Mouse (Mus musculus) liver, embryonic 15.5 days (tissue): ENCODE measurements around the gene Wfdc6a. TPM values are rescaled to one million over a fixed set of nuclear protein-coding genes. Genes with fewer than 3 reads are reported as not detected.
A peak's percentile ranks its signal among the peaks of the same experiment; 100 is the strongest.

ENCODE experiments used
- ATAC-seq: fragments of 200-750 bp; cut with Nextera tagmentation; 2 replicates; pipeline ENCODE4 v1.8.0; 2017; ENCODE audit warnings: moderate number of reproducible peaks, mild to moderate bottlenecking, moderate library complexity; ENCODE audit not compliant: insufficient read depth
- H3K27ac ChIP-seq: fragments of 300-500 bp; sonication (generic); replicated peaks from 2 replicates; pipeline ENCODE4 v1.5.1; 2015; ENCODE audit warnings: mild to moderate bottlenecking, inconsistent platforms
- H3K27me3 ChIP-seq: fragments of 300-500 bp; sonication (generic); 2 replicates; pipeline ENCODE4 v1.6.1; 2015; ENCODE audit warnings: mild to moderate bottlenecking, inconsistent platforms
- H3K36me3 ChIP-seq: fragments of 300-500 bp; sonication (generic); replicated peaks from 2 replicates; pipeline ENCODE4 v1.6.1; 2015; ENCODE audit warnings: moderate library complexity, mild to moderate bottlenecking, inconsistent platforms
- H3K4me1 ChIP-seq: fragments of 300-500 bp; sonication (generic); replicated peaks from 2 replicates; pipeline ENCODE4 v1.6.1; 2015; ENCODE audit warnings: inconsistent platforms
- H3K4me2 ChIP-seq: fragments of 300-500 bp; sonication (generic); 2 replicates; pipeline ENCODE4 v1.6.1; 2015; ENCODE audit warnings: moderate library complexity, mild to moderate bottlenecking, inconsistent platforms
- H3K4me3 ChIP-seq: fragments of 300-500 bp; sonication (generic); replicated peaks from 2 replicates; pipeline ENCODE4 v1.5.1; 2015; ENCODE audit warnings: mild to moderate bottlenecking, inconsistent platforms
- H3K9ac ChIP-seq: fragments of 300-500 bp; sonication (generic); 2 replicates; pipeline ENCODE4 v1.6.1; 2015; ENCODE audit warnings: moderate library complexity, mild to moderate bottlenecking, inconsistent platforms
- H3K9me3 ChIP-seq: fragments of 300-500 bp; sonication (generic); replicated peaks from 2 replicates; pipeline ENCODE4 v1.6.1; 2016; ENCODE audit warnings: inconsistent platforms
- WGBS: fragments of 180-500 bp; shearing (Covaris S2); methylation state at CpG from one replicate; pipeline ENCODE4 v1.1.7; 2015; ENCODE audit warnings: mixed read lengths; ENCODE audit not compliant: insufficient replicate concordance; 5-methylcytosine and 5-hydroxymethylcytosine counted together
- polyA plus RNA-seq: library from polyadenylated mRNA; unstranded; fragments of >200 nt; fragmentation: Nextera tagmentation; extraction: Ambion mirVana; gene quantifications from 2 replicates; pipeline ENCODE4 v1.2.1, GENCODE M21; 2015

The Wfdc6a gene
- polyA plus RNA-seq, 1 experiment from 2014 or later: not detected

DNA sequence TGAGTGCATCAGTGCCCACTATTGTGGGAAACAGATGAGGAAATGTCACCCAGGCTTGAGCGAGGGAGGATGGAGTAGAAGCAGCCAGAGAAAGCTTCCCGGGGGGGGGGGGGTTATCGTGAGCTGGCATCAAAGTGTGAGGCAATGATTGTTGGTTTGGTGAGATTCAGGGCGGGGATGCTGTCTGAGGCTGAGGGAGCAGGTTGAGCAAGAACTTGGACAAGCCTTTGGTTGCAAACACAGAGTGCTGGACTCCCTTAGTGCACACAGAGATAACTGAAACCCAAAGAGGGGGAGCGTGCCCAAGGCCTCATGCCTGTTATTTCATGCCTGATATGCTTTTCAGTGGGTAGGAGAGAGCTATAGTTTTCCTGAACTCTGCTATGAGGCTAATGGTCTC is 17.8 kb downstream of the Wfdc6a start:
- H3K4me2 ChIP-seq: no peak overlapping the region
- 53% methylated on average over 5 of the region's 5 CpGs for WGBS

DNA sequence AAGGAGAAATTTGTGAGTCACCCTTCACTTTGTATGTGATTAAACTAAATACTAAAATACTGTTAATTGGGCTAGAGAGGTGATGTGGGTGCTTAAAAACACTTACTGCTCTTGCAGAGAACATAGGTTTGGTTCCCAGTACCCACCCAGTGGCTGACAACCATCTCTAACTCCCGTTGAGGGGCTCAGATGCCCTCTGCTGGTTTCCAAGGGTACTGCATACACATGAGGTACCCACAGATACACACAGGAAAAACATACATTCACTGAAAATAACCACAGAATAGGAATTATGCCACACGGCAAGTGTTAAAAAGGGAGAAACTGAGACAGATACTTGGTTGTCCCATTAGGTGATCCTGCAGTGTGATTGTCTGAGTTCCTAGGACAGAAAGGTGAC is 18.2 kb downstream of the Wfdc6a start:
- no peak for ATAC-seq
- Histone ChIP-seq H3K9ac (no peak overlapping the region), H3K27ac (no peak overlapping the region), H3K27me3 (peaks cover 31% of the 10 kb centered on the region), H3K4me1 (no peaks in the 10 kb centered on the region), H3K36me3 (no peaks in the 10 kb centered on the region), H3K9me3 (no peaks in the 10 kb centered on the region), H3K4me3 (no peak overlapping the region), H3K4me2 (no peak overlapping the region)
- WGBS: 53% methylated on average over 2 of the region's 2 CpGs

More for the DNA sequence above, 17.8 kb downstream of the Wfdc6a start:
- no peak overlapping the region for H3K27ac ChIP-seq
- H3K9ac ChIP-seq: no peak overlapping the region
- no peaks in the 10 kb centered on the region for H3K4me1 ChIP-seq
- no peaks in the 10 kb centered on the region for H3K9me3 ChIP-seq
- ATAC-seq: no peak
- H3K4me3 ChIP-seq: no peak overlapping the region
- H3K36me3 ChIP-seq: no peaks in the 10 kb centered on the region
- H3K27me3 ChIP-seq: peaks cover 26% of the 10 kb centered on the region

DNA sequence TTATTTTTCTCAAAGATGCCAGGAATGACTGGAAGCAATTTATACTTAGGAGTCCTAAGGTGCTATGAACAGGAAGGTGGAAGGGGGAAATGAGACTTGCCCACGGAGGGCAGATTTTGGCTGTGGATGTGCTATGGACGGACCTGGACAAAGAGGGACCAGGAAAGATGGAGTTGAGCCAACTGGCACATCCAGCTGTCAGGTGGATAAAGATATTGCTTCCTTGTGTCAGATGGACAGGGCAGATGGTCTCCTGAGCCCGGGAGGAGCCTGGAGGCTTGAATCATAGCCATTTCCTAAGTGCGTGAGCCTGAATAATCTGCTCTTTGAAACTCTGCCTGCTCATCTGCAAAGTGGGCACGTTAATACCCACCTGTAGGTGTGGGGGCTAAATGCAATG is 20.9 kb downstream of the Wfdc6a start:
- Histone ChIP-seq H3K36me3 (no peaks in the 10 kb centered on the region), H3K4me2 (no peak overlapping the region), H3K9me3 (no peaks in the 10 kb centered on the region), H3K4me3 (no peak overlapping the region), H3K9ac (no peak overlapping the region), H3K4me1 (no peaks in the 10 kb centered on the region), H3K27ac (no peak overlapping the region), H3K27me3 (peaks cover 42% of the 10 kb centered on the region)
- 44% methylated on average over 5 of the region's 5 CpGs for WGBS
- no peak for ATAC-seq

DNA sequence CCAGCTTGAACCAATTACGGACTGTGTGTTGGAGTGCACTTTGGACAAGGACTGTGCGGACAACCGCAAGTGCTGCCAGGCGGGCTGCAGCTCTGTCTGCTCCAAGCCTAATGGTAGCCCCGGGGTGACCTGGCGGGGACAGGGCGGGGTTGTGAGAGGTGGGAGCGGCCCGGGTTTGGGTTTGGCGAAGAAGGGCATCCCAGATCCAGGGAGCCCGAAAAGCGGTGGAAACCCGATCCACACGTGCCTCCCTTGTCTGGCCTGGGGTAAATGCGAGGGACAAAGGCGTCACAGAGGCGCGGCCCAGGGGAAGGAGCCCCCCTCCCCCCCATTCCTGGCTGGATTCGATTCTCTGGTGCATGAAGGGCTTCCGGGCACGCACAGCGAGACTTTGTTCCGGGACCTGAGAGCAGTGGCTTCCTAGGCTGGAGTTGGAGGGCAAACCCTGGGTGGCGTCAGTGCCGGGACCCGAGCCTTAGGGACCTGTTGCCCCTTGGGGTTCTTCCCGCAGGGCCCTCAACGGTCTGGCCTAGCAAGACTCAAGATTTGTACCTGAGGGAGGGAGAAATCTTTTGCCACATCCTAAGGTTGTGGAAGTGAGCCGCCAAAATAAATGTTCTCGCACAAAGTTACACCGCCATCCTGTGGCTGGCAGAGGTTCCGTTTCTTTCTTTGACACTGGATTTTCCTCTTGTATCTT is 21.8 kb downstream of the Wfdc6a start:
- Histone ChIP-seq H3K9me3 (no peaks in the 10 kb centered on the region), H3K4me1 (no peaks in the 10 kb centered on the region), H3K4me3 (peak overlapping the region; percentile 28), H3K27ac (no peak overlapping the region), H3K36me3 (no peaks in the 10 kb centered on the region), H3K27me3 (peaks cover 42% of the 10 kb centered on the region), H3K4me2 (peak overlapping the region; percentile 62), H3K9ac (no peak overlapping the region)
- WGBS: 2% methylated on average over 32 of the region's 32 CpGs
- ATAC-seq: no peak

DNA sequence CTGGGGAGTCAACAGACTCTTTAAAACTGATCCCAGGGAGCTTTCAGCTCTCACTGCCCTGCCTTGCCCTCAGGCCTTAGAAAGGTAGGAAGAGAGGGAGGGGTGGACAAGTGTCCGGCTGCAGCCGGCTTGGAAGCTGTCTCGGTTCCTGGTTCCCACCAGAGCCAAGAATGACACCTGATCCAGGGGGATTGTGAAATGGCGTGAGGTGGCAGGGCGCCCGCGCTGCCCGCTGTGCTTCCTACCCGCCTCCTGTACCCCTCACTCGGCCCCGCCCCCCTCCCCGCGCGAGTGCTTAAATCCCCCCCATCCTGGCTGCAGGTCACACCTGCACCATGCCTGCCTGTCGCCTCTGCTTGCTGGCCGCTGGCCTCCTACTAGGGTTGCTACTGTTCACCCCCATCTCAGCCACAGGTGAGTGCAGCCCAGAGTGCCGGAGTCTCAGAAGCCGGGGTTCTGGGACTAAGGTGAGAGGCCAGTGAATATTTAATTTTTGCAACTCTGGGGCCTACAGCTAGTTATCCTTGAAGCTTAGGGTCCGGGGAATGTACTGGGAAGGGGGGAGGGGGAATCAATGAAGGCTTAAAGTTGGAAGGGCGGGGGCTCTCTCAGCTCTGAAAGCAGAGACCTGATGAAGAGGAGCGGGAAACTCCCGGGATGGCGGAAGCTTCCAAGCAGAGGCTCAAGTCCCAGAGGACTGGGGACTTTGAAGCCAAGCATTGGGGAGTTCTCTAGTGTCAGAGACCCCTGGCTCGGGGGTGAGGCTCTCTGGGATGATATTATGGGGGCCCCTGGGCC is 22.7 kb downstream of the Wfdc6a start, which contains the start of gene Wfdc2:
Wfdc2 (plus strand) TSS at position 23 of the 798 bp plus-strand sequence.
- no peaks in the 10 kb centered on the region for H3K36me3 ChIP-seq
- H3K27ac ChIP-seq: no peak within 1 kb of the TSS
- peak within 1 kb of the TSS; percentile 62 for H3K4me2 ChIP-seq
- 15% methylated on average over 24 of the region's 24 CpGs for WGBS
- ATAC-seq: no peak
- no peaks in the 10 kb centered on the region for H3K9me3 ChIP-seq
- no peak within 1 kb of the TSS for H3K9ac ChIP-seq
- H3K27me3 ChIP-seq: peaks cover 42% of the 10 kb centered on the region
- peak within 1 kb of the TSS; percentile 28 for H3K4me3 ChIP-seq
- no peaks in the 10 kb centered on the region for H3K4me1 ChIP-seq

DNA sequence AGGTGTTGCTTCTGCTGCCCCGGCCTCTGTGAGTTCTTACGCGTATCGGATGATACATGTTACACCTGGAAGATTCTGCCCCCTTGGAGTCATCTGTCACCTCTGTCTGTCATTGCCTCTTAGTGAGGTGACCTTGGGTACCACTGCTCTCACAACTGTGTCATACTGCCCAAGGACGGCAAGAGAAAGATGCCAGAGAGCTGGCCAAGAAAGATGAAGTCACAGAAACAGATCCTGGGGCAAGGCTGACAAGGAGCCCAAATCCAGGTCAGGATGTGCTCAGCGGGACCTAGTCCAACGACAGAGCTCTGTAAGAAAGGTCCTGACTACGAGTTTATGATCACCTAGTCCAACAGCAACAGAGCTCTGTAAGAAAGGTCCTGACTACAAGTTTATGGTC is 25.1 kb downstream of the Wfdc6a start:
- no peaks in the 10 kb centered on the region for H3K9me3 ChIP-seq

DNA sequence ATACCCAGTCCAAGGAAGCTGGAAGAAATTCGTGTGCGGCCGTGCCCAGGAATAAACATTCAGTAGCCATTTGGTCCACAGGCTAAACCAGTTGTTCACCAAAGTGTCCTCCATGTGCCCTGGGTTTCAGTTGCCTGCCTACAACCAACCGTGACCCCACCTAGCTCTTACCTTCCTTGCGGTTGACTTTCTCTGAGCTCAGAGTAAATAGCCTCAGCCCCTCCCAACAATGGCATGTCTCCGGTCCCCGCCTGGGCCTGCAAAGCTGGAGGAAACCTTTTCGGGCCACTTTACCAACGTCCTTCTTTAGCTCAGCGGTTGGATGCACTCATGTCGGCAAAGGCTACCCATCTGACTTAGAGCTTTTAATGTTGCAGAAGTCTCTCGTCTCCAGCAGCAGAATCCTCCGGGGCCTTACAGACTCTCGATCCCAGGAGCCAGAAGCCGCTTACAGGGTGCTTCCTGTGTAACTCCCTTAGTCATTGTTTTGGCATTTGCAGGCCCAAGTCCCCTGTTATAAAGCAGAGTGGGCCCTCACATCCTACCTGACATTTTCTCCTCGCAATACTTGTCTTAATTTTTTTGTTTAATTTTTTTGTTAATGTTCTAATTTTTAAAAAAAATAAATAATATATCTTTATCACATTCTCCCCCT is 26.1 kb downstream of the Wfdc6a start:
- H3K4me1 ChIP-seq: no peaks in the 10 kb centered on the region
- H3K4me2 ChIP-seq: no peak overlapping the region
- ATAC-seq: no peak
- peaks cover 32% of the 10 kb centered on the region for H3K27me3 ChIP-seq
- no peak overlapping the region for H3K27ac ChIP-seq
- no peak overlapping the region for H3K9ac ChIP-seq
- H3K4me3 ChIP-seq: no peak overlapping the region
- no peaks in the 10 kb centered on the region for H3K36me3 ChIP-seq
- 17% methylated on average over 16 of the region's 16 CpGs for WGBS
- no peaks in the 10 kb centered on the region for H3K9me3 ChIP-seq

More for the DNA sequence above, 25.1 kb downstream of the Wfdc6a start:
- 70% methylated on average over 8 of the region's 8 CpGs for WGBS
- H3K27me3 ChIP-seq: peaks cover 42% of the 10 kb centered on the region
- H3K4me3 ChIP-seq: no peak overlapping the region
- H3K9ac ChIP-seq: no peak overlapping the region
- no peaks in the 10 kb centered on the region for H3K4me1 ChIP-seq
- no peak overlapping the region for H3K4me2 ChIP-seq
- no peaks in the 10 kb centered on the region for H3K36me3 ChIP-seq
- ATAC-seq: no peak
- H3K27ac ChIP-seq: no peak overlapping the region

DNA sequence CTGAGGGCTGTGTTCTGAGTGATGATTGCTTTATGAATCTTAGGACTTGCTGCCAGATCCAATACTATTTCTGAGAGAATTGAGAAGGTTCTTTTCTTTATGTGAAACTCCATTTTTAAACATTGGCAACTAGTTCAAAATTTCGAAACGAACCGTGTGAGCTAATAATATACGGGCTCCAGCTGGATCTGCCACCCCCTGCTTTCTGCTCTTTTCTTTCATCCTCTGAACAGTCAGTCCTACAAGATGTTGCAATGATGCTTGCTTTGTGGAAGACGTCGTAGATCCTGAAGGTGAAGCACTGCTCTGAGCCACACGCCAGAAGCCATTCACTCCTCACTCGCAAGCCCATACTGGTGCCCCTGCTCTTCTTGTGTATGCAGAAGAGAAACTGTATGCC is 26.8 kb downstream of the Wfdc6a start:
- no peaks in the 10 kb centered on the region for H3K36me3 ChIP-seq
- H3K27ac ChIP-seq: no peak overlapping the region
- no peak for ATAC-seq
- H3K9ac ChIP-seq: no peak overlapping the region
- WGBS: 70% methylated on average over 8 of the region's 8 CpGs
- H3K27me3 ChIP-seq: peaks cover 25% of the 10 kb centered on the region
- H3K4me2 ChIP-seq: no peak overlapping the region
- no peak overlapping the region for H3K4me3 ChIP-seq
- H3K9me3 ChIP-seq: no peaks in the 10 kb centered on the region
- no peaks in the 10 kb centered on the region for H3K4me1 ChIP-seq

DNA sequence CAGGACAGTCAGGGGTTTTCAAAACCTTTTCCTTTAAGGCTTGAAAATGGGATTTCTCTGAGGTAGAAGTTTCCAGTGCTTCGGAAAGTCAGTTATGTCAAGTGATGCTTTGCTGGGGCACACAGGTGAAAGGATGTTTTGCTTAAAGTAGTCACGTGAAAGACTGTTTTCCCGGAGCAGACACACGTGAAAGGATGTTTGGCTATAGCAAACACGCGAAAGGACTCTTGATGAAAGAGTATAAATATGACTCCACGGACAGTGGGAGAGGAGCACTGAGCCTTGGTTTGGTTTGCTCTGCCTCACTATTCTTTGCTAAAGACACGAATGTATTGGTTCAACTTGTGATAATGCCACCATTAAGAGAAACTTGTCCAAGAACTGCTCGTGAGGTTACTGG is 33.7 kb downstream of the Wfdc6a start:
- Histone ChIP-seq H3K9ac (no peak overlapping the region), H3K4me1 (no peaks in the 10 kb centered on the region), H3K27ac (no peak overlapping the region), H3K4me2 (no peak overlapping the region), H3K27me3 (peaks cover 12% of the 10 kb centered on the region), H3K9me3 (no peaks in the 10 kb centered on the region), H3K4me3 (no peak overlapping the region), H3K36me3 (no peaks in the 10 kb centered on the region)
- WGBS: 68% methylated on average over 9 of the region's 9 CpGs
- ATAC-seq: no peak

DNA sequence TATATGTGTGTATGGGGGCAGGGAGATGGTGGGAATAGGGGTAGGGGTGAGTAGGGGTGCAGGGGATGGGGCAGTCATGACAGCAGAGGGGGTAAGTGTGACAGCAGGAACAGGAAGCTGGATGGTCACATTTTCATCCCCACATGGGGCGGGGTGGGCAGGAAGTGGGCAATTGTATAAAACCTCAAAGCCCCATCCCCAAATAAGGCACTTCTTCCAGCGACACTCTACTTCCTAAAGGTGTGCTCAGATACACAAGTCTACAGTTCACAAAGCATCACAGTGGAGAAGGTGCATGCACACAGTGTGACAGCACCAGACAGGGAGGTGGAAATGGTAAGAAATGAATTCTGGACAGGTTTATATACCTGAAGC is 34.4 kb downstream of the Wfdc6a start:
- no peaks in the 10 kb centered on the region for H3K4me1 ChIP-seq
- no peak for ATAC-seq
- H3K4me3 ChIP-seq: no peak overlapping the region
- no peaks in the 10 kb centered on the region for H3K9me3 ChIP-seq
- no peak overlapping the region for H3K27ac ChIP-seq
- 25% methylated on average over 2 of the region's 2 CpGs for WGBS
- H3K36me3 ChIP-seq: no peaks in the 10 kb centered on the region
- H3K9ac ChIP-seq: no peak overlapping the region
- no peak overlapping the region for H3K4me2 ChIP-seq
- H3K27me3 ChIP-seq: peaks cover 12% of the 10 kb centered on the region
